Comparison of ENCODE assay signal across 21 mouse cellular contexts in genomic region chr9:92771002-92771401, GRCm38 (mm10).
"Had no signal": no experiment of that assay in that cellular context is flagged by ENCODE, and none has a peak within 500 bp of the region (broad histone marks: within the 10 kb centered on the region; RNA-seq: fewer than 3 reads in every experiment).

No protein-coding gene starts in this region.

- H3K4me3 ChIP-seq: limb, embryonic 12.5 days; limb, embryonic 15.5 days; megakaryocyte, embryonic 14.5 days; midbrain, embryonic 10.5 days; stomach, embryonic 15.5 days had no signal

- H3K4me2 ChIP-seq: limb, embryonic 12.5 days; limb, embryonic 15.5 days; liver, embryonic 11.5 days; lung, embryonic 14.5 days; stomach, embryonic 15.5 days had no signal

- H3K9ac ChIP-seq: limb, embryonic 12.5 days; limb, embryonic 15.5 days; liver, embryonic 14.5 days; liver, postnatal 0 days; lung, embryonic 14.5 days; stomach, embryonic 15.5 days had no signal

- H3K27ac ChIP-seq: kidney, postnatal 0 days; limb, embryonic 12.5 days; limb, embryonic 15.5 days; liver, embryonic 14.5 days; macrophage; midbrain, embryonic 10.5 days; stomach, embryonic 15.5 days had no signal

- DNase-seq: kidney, adult 2 months; kidney, postnatal 25 days; left cerebral cortex, postnatal 4 days; liver, postnatal 0 days; lung, embryonic 14.5 days; midbrain, embryonic 14.5 days; retina, postnatal 1 day; right cerebral cortex, postnatal 25 days; spleen, adult 18-20 months; thymus, postnatal 25 days had no signal

- H3K4me1 ChIP-seq: limb, embryonic 15.5 days; megakaryocyte, embryonic 14.5 days; midbrain, embryonic 10.5 days; stomach, embryonic 15.5 days had no signal

- ATAC-seq: intestine, embryonic 16.5 days; liver, postnatal 0 days; lung, postnatal 0 days had no signal

- H3K27me3 ChIP-seq: limb, embryonic 12.5 days; limb, embryonic 15.5 days; megakaryocyte, embryonic 14.5 days; stomach, embryonic 15.5 days had no signal

- H3K36me3 ChIP-seq: limb, embryonic 12.5 days; limb, embryonic 15.5 days; midbrain, embryonic 10.5 days; stomach, embryonic 15.5 days had no signal

- H3K9me3 ChIP-seq: limb, embryonic 12.5 days; limb, embryonic 15.5 days; megakaryocyte, embryonic 14.5 days; midbrain, embryonic 10.5 days; stomach, embryonic 15.5 days had no signal
